Mouse (Mus musculus): ENCODE results near the gene Mgat5b.

DNA sequence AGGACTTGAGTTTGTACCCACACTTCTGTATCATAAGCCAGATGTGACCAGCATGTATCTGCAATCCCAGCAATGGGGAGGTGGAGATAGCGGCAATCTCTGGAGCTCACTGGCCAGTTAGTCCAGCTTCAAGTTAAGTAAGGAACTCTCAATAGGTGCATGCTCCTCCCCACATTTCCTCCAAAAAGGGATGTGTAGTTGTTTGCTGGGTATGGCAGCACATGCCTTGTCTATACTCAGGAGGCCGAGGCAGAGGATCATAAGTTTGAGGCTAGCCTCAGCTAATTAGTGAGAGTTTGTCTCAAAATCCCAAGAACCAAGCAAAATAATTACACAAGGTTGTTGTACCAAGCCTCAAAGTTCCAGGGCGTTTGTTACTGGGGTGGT lies 110.9 kb downstream of the Mgat5b start:
- TF ChIP-seq CTCF (IDR thresholded peaks at IDR 0.05; ENCODE audit: low read depth, low read length) (no peak), GATA1 (IDR thresholded peaks at IDR 0.05; ENCODE audit: borderline replicate concordance, low read length) (no peak)
